Mouse (Mus musculus) testis, adult 2 months (tissue): ENCODE data around the gene Plaur.

Experiments used
- CTCF ChIP-seq: fragments of 200-500 bp; IDR thresholded peaks from 2 replicates; pipeline ENCODE4 v1.5.1; 2012; ENCODE audit warnings: low read depth, mild to moderate bottlenecking, inconsistent platforms, low read length, moderate library complexity; ENCODE audit not compliant: control insufficient read depth, insufficient read depth, insufficient replicate concordance
- POLR2A ChIP-seq: fragments of 200-500 bp; IDR thresholded peaks from 2 replicates; pipeline ENCODE4 v1.6.1; 2012; ENCODE audit warnings: low read depth, mild to moderate bottlenecking, inconsistent platforms, low read length, moderate library complexity; ENCODE audit not compliant: control insufficient read depth

DNA sequence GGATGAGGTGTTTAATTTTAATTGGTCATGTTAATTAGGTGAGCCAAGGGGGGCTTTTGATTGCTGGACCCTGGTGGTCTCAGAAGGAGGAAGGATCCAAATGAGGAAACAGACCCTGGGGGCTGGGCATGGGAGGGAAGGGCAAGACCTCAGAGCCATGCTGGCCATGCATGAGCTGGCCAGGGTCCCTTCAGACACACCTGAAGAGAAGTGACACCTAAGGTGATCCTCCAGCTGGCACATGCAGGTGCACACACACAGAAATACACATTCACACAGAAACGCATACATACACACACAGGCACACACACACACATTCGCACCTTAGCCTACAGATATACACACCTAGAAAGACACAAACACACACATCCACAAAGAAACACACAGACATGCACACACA, 17.4 kb downstream of the Plaur start:
- TF ChIP-seq CTCF = no peak
- TF ChIP-seq POLR2A = no peak
